Mouse (Mus musculus): ENCODE results near the gene Stab2. TPM values are rescaled to one million over a fixed set of nuclear protein-coding genes. Genes with fewer than 3 reads are reported as not detected.

Gene Stab2
- total RNA-seq, 1 experiment = 0.27 TPM

DNA sequence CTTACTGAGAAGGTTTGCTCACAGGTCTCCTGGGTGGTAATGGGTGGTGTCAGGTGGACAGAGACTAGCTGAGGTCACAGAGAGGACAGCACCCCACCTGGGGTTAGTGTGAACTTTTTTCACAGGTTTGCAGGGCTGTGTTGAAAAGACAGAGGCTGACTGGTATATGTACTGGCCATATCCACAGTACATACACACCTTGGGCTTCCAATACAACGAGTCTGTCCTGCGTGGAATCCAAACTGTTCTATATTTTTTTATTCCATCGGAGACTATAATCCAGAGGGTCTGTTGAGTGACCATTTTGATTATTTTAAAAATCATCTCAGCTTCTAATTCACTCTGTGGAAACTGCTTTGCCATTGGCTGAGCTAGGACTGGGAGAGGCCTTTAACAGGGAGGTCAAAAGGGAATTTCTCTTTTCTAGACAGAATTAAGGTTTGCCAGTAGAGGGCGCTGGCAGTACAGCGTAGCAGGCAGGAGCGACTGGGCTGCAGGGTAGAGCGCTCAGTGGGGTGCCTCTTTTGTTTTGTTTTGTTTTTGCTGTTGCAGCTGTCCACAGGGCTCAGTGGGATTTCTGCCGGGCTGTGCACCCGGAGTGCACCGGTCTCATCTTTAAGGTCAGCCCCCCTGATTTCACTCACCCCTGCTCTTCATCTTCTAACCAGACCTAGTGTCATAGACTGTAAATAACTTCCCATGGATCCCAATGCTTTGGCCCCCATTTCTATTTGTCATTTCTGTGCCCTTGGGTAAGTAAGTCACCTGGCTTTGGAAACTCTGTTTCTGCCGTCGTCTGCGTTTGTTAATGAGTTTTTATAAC is 35.9 kb downstream of the Stab2 start:
- DNase-seq (ENCODE audit: low read depth, low spot score) = peak; percentile 91
- Histone ChIP-seq H3K4me1 (ENCODE audit: control insufficient read depth in 2 of 2, insufficient read depth in 2 of 2, low read length in 2 of 2, poor library complexity in 1 of 2) (peaks cover 0 to 4% of the 10 kb centered on the region in 2 experiments; a peak in 1 of 4 replicates), H3K9me3 (ENCODE audit: control insufficient read depth, insufficient read depth, low read depth, low read length) (no peaks in the 10 kb centered on the region), H3K4me3 (ENCODE audit: insufficient read depth in 1 of 2, low read depth in 1 of 2, low read length in 2 of 2, poor library complexity in 1 of 2, severe bottlenecking in 1 of 2) (no peak overlapping the region), H3K9ac (ENCODE audit: insufficient read depth, low read depth, low read length, poor library complexity, severe bottlenecking) (no peak overlapping the region), H3K27ac (ENCODE audit: insufficient read depth, low read depth, low read length, poor library complexity, severe bottlenecking) (no peak overlapping the region), H3K36me3 (ENCODE audit: control insufficient read depth, insufficient read depth, low read length, poor library complexity, severe bottlenecking) (no peaks in the 10 kb centered on the region)
- no peak for TF ChIP-seq CHD2 (IDR thresholded peaks at IDR 0.05; ENCODE audit: low read depth, low read length)
- no peak for TF ChIP-seq ZNF384 (IDR thresholded peaks at IDR 0.05; ENCODE audit: low read depth, low read length)
- peak; percentile 52; the same call in 1 of the 2 replicates for TF ChIP-seq ZC3H11A (IDR thresholded peaks at IDR 0.05; ENCODE audit: borderline replicate concordance, low read depth, low read length)
- TF ChIP-seq MAFK (IDR thresholded peaks at IDR 0.05; ENCODE audit: insufficient read depth, low read depth, low read length) = peak; percentile 27; the same call in 1 of the 2 replicates
- in situ Hi-C loops (cut with MboI; ENCODE audit: low sequenced_read_pairs in 2 of 2, unreplicated experiment in 2 of 2) = no loop called here

DNA sequence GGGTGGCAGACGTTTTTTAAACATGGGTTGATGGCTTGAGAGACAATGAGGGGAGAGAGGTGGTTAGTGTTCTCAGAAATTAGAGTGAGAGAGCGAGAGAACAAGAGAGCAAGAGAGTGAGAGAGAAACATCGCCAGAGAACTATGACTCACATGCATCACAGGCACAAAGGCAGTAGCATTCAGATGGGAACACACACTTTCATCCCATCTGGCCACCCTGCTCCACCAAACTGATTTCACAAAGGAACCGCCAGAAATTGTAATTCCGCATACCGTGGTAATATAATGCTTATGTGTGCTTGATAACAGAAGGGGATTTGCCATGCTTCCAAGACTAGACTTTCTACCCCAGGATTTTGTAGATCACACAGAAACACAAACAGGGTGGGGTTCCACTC is 38.5 kb downstream of the Stab2 start:
- in situ Hi-C loops (cut with MboI; ENCODE audit: low sequenced_read_pairs in 2 of 2, unreplicated experiment in 2 of 2) = no loop called here
- Histone ChIP-seq H3K9ac (ENCODE audit: insufficient read depth, low read depth, low read length, poor library complexity, severe bottlenecking) (no peak overlapping the region), H3K36me3 (ENCODE audit: control insufficient read depth, insufficient read depth, low read length, poor library complexity, severe bottlenecking) (no peaks in the 10 kb centered on the region), H3K4me1 (ENCODE audit: control insufficient read depth in 2 of 2, insufficient read depth in 2 of 2, low read length in 2 of 2, poor library complexity in 1 of 2) (peaks cover 0 to 4% of the 10 kb centered on the region in 2 experiments; a peak in 1 of 4 replicates), H3K4me3 (ENCODE audit: insufficient read depth in 1 of 2, low read depth in 1 of 2, low read length in 2 of 2, poor library complexity in 1 of 2, severe bottlenecking in 1 of 2) (no peak overlapping the region), H3K27ac (ENCODE audit: insufficient read depth, low read depth, low read length, poor library complexity, severe bottlenecking) (no peak overlapping the region), H3K9me3 (ENCODE audit: control insufficient read depth, insufficient read depth, low read depth, low read length) (no peaks in the 10 kb centered on the region)
- no peak for DNase-seq (ENCODE audit: low read depth, low spot score)
- TF ChIP-seq MAFK (IDR thresholded peaks at IDR 0.05; ENCODE audit: insufficient read depth, low read depth, low read length) (no peak), ZC3H11A (IDR thresholded peaks at IDR 0.05; ENCODE audit: borderline replicate concordance, low read depth, low read length) (no peak), HCFC1 (IDR thresholded peaks at IDR 0.05; ENCODE audit: borderline replicate concordance, insufficient read depth, low read length) (no peak), ZNF384 (IDR thresholded peaks at IDR 0.05; ENCODE audit: low read depth, low read length) (no peak), CHD2 (IDR thresholded peaks at IDR 0.05; ENCODE audit: low read depth, low read length) (no peak)

DNA sequence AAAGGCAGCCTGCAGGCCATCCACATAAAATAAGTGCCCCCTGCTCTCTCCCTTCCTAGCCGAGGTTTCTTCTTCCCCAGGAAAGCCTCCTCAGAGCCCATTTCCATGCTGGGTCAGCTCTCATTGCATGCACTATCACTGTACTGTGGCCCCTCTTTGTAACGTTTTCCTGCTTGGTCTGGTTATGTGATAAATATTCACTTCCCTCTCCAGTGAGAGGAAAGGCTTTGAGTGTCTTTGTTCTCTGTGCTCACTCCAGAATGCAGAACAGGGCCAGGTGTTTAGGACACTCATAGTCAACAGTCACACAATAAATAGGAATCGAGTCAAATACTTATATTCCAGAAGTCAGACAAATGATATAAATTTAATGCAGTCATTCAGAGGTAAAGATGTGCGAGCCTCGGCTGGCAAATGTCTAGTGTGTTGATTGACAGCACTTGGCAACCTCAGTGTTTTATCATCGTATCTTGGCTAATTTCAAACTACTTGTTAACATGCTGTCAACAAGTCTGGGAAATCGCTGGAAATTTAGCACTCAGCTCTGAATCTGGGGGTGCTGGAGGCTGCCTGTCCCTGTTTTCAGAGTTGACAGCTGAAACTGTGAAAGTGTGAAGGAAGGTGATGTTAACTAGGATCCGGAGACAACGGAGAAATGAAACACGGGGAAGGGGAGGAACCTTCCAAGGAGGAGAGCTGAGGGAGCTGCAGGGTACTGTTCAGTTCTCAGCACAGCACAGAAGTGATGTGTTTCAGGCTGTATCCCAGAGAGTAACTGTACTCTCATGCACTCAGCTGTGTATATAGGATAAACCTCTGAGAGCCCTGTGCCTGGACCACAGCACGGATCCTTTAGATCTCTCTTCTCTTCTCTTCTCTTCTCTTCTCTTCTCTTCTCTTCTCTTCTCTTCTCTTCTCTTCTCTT is 46.0 kb downstream of the Stab2 start:
- H3K4me3 ChIP-seq (ENCODE audit: insufficient read depth in 1 of 2, low read depth in 1 of 2, low read length in 2 of 2, poor library complexity in 1 of 2, severe bottlenecking in 1 of 2) = no peak overlapping the region
- DNase-seq (ENCODE audit: low read depth, low spot score) = no peak
- in situ Hi-C loops (cut with MboI; ENCODE audit: low sequenced_read_pairs in 2 of 2, unreplicated experiment in 2 of 2) = no loop called here
- TF ChIP-seq MAFK (IDR thresholded peaks at IDR 0.05; ENCODE audit: insufficient read depth, low read depth, low read length) (no peak), ZC3H11A (IDR thresholded peaks at IDR 0.05; ENCODE audit: borderline replicate concordance, low read depth, low read length) (no peak), ZNF384 (IDR thresholded peaks at IDR 0.05; ENCODE audit: low read depth, low read length) (no peak), HCFC1 (IDR thresholded peaks at IDR 0.05; ENCODE audit: borderline replicate concordance, insufficient read depth, low read length) (no peak), CHD2 (IDR thresholded peaks at IDR 0.05; ENCODE audit: low read depth, low read length) (no peak)
- no peak overlapping the region for H3K27ac ChIP-seq (ENCODE audit: insufficient read depth, low read depth, low read length, poor library complexity, severe bottlenecking)
- H3K36me3 ChIP-seq (ENCODE audit: control insufficient read depth, insufficient read depth, low read length, poor library complexity, severe bottlenecking) = no peaks in the 10 kb centered on the region
- no peak overlapping the region for H3K9ac ChIP-seq (ENCODE audit: insufficient read depth, low read depth, low read length, poor library complexity, severe bottlenecking)
- no peaks in the 10 kb centered on the region for H3K9me3 ChIP-seq (ENCODE audit: control insufficient read depth, insufficient read depth, low read depth, low read length)
- H3K4me1 ChIP-seq (ENCODE audit: control insufficient read depth in 2 of 2, insufficient read depth in 2 of 2, low read length in 2 of 2, poor library complexity in 1 of 2) = no peaks in the 10 kb centered on the region

DNA sequence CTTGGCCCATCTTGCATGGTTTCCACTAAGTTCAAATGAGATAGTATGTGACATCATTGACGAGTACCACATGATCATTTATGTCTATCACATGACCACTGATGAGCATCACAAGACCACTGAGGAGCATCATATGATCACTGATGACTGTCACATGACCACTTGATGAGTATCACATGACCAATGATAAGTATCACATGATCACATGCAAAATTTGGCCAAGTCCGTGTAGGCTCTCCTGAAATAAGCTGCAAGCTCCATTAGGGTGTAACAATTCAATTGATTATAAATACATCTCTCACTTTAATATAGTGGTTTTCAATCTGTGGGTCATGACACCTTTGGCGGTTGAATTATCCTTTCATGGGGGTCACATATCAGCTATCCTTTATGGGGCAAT is 52.5 kb downstream of the Stab2 start:
- Histone ChIP-seq H3K4me1 (ENCODE audit: control insufficient read depth in 2 of 2, insufficient read depth in 2 of 2, low read length in 2 of 2, poor library complexity in 1 of 2) (no peaks in the 10 kb centered on the region), H3K4me3 (ENCODE audit: insufficient read depth in 1 of 2, low read depth in 1 of 2, low read length in 2 of 2, poor library complexity in 1 of 2, severe bottlenecking in 1 of 2) (no peak overlapping the region), H3K36me3 (ENCODE audit: control insufficient read depth, insufficient read depth, low read length, poor library complexity, severe bottlenecking) (no peaks in the 10 kb centered on the region), H3K9ac (ENCODE audit: insufficient read depth, low read depth, low read length, poor library complexity, severe bottlenecking) (no peak overlapping the region), H3K9me3 (ENCODE audit: control insufficient read depth, insufficient read depth, low read depth, low read length) (no peaks in the 10 kb centered on the region), H3K27ac (ENCODE audit: insufficient read depth, low read depth, low read length, poor library complexity, severe bottlenecking) (no peak overlapping the region)
- no peak for TF ChIP-seq MAFK (IDR thresholded peaks at IDR 0.05; ENCODE audit: insufficient read depth, low read depth, low read length)
- no peak for TF ChIP-seq ZC3H11A (IDR thresholded peaks at IDR 0.05; ENCODE audit: borderline replicate concordance, low read depth, low read length)
- TF ChIP-seq HCFC1 (IDR thresholded peaks at IDR 0.05; ENCODE audit: borderline replicate concordance, insufficient read depth, low read length) = no peak
- no peak for TF ChIP-seq CHD2 (IDR thresholded peaks at IDR 0.05; ENCODE audit: low read depth, low read length)
- TF ChIP-seq ZNF384 (IDR thresholded peaks at IDR 0.05; ENCODE audit: low read depth, low read length) = no peak
- in situ Hi-C loops (cut with MboI; ENCODE audit: low sequenced_read_pairs in 2 of 2, unreplicated experiment in 2 of 2) = no loop called here
- no peak for DNase-seq (ENCODE audit: low read depth, low spot score)
